Mouse (Mus musculus): ENCODE data around the gene Fam98a. TPM values are rescaled to one million over a fixed set of nuclear protein-coding genes. Genes with fewer than 3 reads are reported as not detected.
A peak's percentile ranks its signal among the peaks of the same experiment; 100 is the strongest.

Gene Fam98a
- polyA plus RNA-seq, 1 experiment from 2014 or later: 17.3 TPM

DNA sequence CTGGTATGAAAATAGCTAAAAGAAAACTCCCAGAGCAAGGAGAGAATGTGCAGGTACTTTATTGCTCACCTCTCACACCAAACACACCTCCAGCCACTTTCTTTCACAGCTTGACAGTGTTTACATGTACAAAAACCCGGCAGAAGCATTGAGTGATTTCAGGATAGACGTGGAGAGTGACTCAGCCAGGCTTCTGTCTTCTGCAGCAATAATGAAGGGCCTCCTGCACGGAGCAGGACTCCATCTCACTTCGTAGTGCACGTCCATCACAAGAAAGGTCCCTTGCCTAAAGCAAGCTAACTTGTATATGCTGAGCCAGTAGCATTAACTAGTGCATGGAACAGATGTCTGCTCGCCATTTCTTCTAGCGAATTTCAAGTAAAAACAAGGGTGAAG, 14.7 kb downstream of the Fam98a start:
- Histone ChIP-seq H3K36me3 (ENCODE audit: control insufficient read depth, insufficient read depth) (peaks cover 23% of the 10 kb centered on the region; the same call in 1 of the 2 replicates), H3K4me3 (ENCODE audit: low read depth, low read length) (no peak overlapping the region), H3K4me1 (replicated peaks; ENCODE audit: control insufficient read depth, insufficient read depth, low read length) (no peaks in the 10 kb centered on the region), H3K9ac (ENCODE audit: low read depth, low read length) (no peak overlapping the region), H3K4me2 (replicated peaks; ENCODE audit: low read depth) (no peak overlapping the region), H3K27ac (ENCODE audit: low read depth, low read length) (no peak overlapping the region), H3K27me3 (replicated peaks; ENCODE audit: control insufficient read depth, insufficient read depth, low read length) (no peaks in the 10 kb centered on the region), H3K9me3 (ENCODE audit: control insufficient read depth) (no peaks in the 10 kb centered on the region)
- no peak for TF ChIP-seq CTCF (IDR thresholded peaks at IDR 0.05; ENCODE audit: low read depth)
- no peak for ATAC-seq
- WGBS: 67% methylated on average over 7 of the region's 7 CpGs

DNA sequence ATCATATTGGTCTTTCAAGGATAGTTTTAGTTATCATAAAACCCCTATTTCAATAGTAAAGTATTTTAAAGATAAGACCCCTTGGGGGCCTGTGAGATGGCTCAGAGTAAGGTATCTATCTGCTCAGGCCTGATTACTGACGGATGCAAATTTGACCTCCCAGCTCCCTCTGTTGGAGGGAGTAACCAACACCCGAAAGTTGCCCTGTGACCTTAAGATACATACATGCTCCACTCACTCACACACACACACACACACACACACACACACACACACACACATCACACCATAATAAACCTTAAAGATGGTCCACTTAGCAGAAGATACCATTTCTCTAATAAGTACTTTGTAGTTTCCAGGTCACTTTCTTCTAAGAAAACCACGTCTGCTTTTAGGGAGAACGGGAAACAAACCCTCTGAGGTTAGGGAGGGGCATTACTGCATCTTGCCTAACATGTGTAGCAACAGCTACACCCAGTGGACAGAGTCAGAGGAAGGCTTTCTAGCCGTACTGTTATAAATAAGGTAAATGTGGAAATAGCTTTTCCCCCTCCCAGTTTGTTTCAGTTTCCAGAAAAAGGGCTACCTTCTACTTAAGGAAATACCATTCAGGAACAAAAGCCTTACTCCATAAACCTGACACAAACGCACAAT, 15.2 kb downstream of the Fam98a start:
- TF ChIP-seq CTCF (IDR thresholded peaks at IDR 0.05; ENCODE audit: low read depth): peak; percentile 88
- H3K4me1 ChIP-seq (replicated peaks; ENCODE audit: control insufficient read depth, insufficient read depth, low read length): no peaks in the 10 kb centered on the region
- no peak overlapping the region for H3K4me3 ChIP-seq (ENCODE audit: low read depth, low read length)
- no peak for ATAC-seq
- no peak overlapping the region for H3K27ac ChIP-seq (ENCODE audit: low read depth, low read length)
- H3K9ac ChIP-seq (ENCODE audit: low read depth, low read length): no peak overlapping the region
- no peak overlapping the region for H3K4me2 ChIP-seq (replicated peaks; ENCODE audit: low read depth)
- no peaks in the 10 kb centered on the region for H3K27me3 ChIP-seq (replicated peaks; ENCODE audit: control insufficient read depth, insufficient read depth, low read length)
- H3K9me3 ChIP-seq (ENCODE audit: control insufficient read depth): no peaks in the 10 kb centered on the region
- peaks cover 23% of the 10 kb centered on the region; the same call in 1 of the 2 replicates for H3K36me3 ChIP-seq (ENCODE audit: control insufficient read depth, insufficient read depth)
- whole genome bisulfite sequencing: 40% methylated on average over 6 of the region's 6 CpGs

DNA sequence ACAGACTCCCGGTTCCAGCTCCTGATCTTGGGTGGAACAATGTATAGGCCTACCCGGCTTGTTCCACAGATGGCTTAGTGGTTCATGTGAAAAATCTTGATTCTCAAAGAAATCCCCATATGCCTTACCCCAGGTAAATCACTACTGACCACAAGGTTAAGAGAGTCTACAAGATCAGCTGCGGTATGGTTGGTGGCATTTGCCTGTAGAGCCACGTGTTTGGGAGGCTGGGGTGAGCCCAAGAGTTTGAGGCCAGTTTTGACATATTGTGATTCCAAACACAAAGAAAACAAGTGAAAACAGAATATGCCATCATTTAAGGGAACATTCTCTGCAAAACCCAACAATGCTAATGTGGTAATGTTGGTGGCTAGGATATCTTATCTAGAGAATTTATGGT, 16.1 kb downstream of the Fam98a start:
- no peak for TF ChIP-seq CTCF (IDR thresholded peaks at IDR 0.05; ENCODE audit: low read depth)
- Histone ChIP-seq H3K36me3 (ENCODE audit: control insufficient read depth, insufficient read depth) (peaks cover 23% of the 10 kb centered on the region; the same call in 1 of the 2 replicates), H3K9me3 (ENCODE audit: control insufficient read depth) (no peaks in the 10 kb centered on the region), H3K4me1 (replicated peaks; ENCODE audit: control insufficient read depth, insufficient read depth, low read length) (no peaks in the 10 kb centered on the region), H3K27ac (ENCODE audit: low read depth, low read length) (no peak overlapping the region), H3K27me3 (replicated peaks; ENCODE audit: control insufficient read depth, insufficient read depth, low read length) (no peaks in the 10 kb centered on the region), H3K4me2 (replicated peaks; ENCODE audit: low read depth) (no peak overlapping the region), H3K4me3 (ENCODE audit: low read depth, low read length) (no peak overlapping the region), H3K9ac (ENCODE audit: low read depth, low read length) (no peak overlapping the region)
- WGBS: 91% methylated on average over 4 of the region's 4 CpGs
- ATAC-seq: no peak

DNA sequence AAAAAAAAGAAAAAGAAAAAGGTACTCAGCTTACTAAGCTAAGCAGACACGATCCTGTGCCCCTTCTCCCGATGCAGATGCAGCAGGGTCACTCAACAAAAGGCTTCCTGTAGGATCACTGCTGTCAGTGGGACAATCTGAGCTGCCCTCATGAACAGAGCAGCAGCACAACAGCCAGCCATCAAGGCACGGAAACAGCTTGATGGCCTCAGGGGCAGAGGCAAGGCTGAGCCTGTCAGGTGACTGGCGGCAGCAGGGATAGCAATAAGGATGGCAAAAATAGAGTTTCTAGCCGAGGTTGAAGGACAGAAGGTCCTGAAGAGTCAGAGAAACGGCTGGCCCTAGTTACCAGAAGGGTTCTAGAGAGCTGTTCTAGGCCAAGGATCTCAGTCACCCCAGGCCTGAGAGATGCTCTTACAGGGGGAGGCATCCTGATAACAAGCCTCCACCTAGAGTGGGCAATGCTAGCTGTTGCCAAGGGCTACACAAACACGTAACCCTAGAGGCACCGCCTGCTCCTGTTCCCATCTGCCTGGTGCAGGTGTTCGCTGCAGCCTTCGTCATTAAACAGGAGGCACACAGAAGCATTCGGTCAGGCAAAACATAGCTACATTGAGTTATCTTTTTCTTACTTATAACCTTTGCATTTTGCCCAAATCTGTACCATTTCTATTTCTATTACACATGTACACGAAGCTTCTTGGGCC, 17.3 kb downstream of the Fam98a start:
- Histone ChIP-seq H3K27me3 (replicated peaks; ENCODE audit: control insufficient read depth, insufficient read depth, low read length) (no peaks in the 10 kb centered on the region), H3K9ac (ENCODE audit: low read depth, low read length) (no peak overlapping the region), H3K36me3 (ENCODE audit: control insufficient read depth, insufficient read depth) (peaks cover 22% of the 10 kb centered on the region; the same call in 1 of the 2 replicates), H3K9me3 (ENCODE audit: control insufficient read depth) (no peaks in the 10 kb centered on the region), H3K27ac (ENCODE audit: low read depth, low read length) (no peak overlapping the region), H3K4me2 (replicated peaks; ENCODE audit: low read depth) (no peak overlapping the region), H3K4me1 (replicated peaks; ENCODE audit: control insufficient read depth, insufficient read depth, low read length) (no peaks in the 10 kb centered on the region), H3K4me3 (ENCODE audit: low read depth, low read length) (no peak overlapping the region)
- no peak for ATAC-seq
- WGBS: 74% methylated on average over 12 of the region's 12 CpGs
- TF ChIP-seq CTCF (IDR thresholded peaks at IDR 0.05; ENCODE audit: low read depth): no peak

DNA sequence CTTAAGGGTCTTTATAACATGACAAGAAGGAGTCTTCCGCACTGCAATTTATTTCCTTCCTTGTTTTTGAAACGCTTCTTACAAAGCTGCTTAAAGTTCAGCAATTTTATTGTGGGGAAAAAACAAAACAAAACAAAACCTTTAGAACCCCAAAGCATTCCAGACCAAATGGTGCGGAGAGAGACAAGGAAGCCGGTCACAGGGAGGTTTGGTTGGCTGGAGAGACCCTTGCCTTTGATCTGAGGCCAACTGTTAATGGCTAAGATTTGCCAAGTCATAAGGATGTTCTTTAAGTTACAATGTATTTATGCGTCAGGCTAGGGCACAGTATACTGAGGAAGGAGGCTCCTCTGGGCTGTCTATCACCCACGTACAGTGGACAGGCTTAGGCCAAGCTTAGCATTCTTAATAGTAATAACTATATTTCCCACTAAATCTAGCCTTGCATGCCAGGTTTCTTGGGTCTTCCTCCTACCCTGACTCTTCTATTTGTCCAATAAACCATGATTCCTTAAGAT, 19.2 kb downstream of the Fam98a start:
- Histone ChIP-seq H3K4me3 (ENCODE audit: low read depth, low read length) (no peak overlapping the region), H3K27ac (ENCODE audit: low read depth, low read length) (no peak overlapping the region), H3K4me2 (replicated peaks; ENCODE audit: low read depth) (no peak overlapping the region), H3K9ac (ENCODE audit: low read depth, low read length) (no peak overlapping the region), H3K9me3 (ENCODE audit: control insufficient read depth) (no peaks in the 10 kb centered on the region), H3K4me1 (replicated peaks; ENCODE audit: control insufficient read depth, insufficient read depth, low read length) (no peaks in the 10 kb centered on the region), H3K27me3 (replicated peaks; ENCODE audit: control insufficient read depth, insufficient read depth, low read length) (no peaks in the 10 kb centered on the region), H3K36me3 (ENCODE audit: control insufficient read depth, insufficient read depth) (peaks cover 7% of the 10 kb centered on the region; the same call in 1 of the 2 replicates)
- 86% methylated on average over 6 of the region's 6 CpGs for WGBS
- no peak for ATAC-seq
- TF ChIP-seq CTCF (IDR thresholded peaks at IDR 0.05; ENCODE audit: low read depth): no peak

DNA sequence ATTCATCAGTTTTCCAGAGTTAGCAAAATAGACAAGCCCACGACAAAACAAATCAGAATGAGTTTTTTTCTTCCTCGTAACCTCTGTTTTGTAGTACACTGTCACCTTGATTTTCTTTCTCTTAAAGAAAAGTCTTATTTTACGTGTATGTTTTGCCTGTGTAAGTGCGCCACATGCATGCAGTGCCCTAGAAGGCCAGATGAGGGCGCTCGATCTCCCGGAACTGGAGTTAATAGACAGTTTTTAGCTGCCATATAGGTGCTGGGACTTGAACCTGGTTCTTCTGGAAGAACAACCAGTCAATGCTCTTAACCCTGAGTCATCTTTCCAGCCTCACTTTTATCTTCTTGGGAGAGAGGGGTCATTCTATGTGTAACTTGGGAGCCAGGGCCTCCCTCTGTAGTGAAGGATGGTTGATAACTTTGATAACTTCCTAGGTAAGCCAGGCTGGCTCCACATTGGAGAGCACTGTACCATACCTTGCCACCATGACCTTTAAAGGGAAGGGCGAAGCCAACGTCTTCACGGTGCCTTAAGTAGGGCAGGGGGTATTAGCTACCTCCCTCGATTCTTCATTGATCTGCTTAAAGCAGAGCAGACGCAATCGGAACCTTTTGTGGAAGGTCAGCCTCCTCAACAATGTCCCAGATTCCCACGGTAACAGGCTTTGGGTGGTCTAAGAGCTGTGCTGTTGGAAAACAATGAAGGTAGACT, 22.4 kb downstream of the Fam98a start:
- Histone ChIP-seq H3K4me3 (ENCODE audit: low read depth, low read length) (no peak overlapping the region), H3K27me3 (replicated peaks; ENCODE audit: control insufficient read depth, insufficient read depth, low read length) (no peaks in the 10 kb centered on the region), H3K4me2 (replicated peaks; ENCODE audit: low read depth) (no peak overlapping the region), H3K9ac (ENCODE audit: low read depth, low read length) (no peak overlapping the region), H3K4me1 (replicated peaks; ENCODE audit: control insufficient read depth, insufficient read depth, low read length) (no peaks in the 10 kb centered on the region), H3K27ac (ENCODE audit: low read depth, low read length) (no peak overlapping the region), H3K36me3 (ENCODE audit: control insufficient read depth, insufficient read depth) (no peaks in the 10 kb centered on the region), H3K9me3 (ENCODE audit: control insufficient read depth) (no peaks in the 10 kb centered on the region)
- WGBS: 95% methylated on average over 14 of the region's 14 CpGs
- no peak for TF ChIP-seq CTCF (IDR thresholded peaks at IDR 0.05; ENCODE audit: low read depth)
- ATAC-seq: no peak

All from intestine, postnatal 0 days (tissue).